Mouse (Mus musculus): Measurements from ENCODE around the gene Nek11.
"Not testable (repeated sequence)": the region's sequence is repeated elsewhere in the genome, so short reads cannot be mapped to it uniquely, and the experiment has no call there.

The Nek11 gene

GRCm38 (mm10) chr9:105139204-105139603 is 256.1 kb downstream of the Nek11 start:
- in situ Hi-C loops (cut with MboI, MseI): loop anchor here (10.0 kb wide), 1 partner anchor 1226 kb away; the partner anchor contains the start of gene Dusp7

- in situ Hi-C loops (cut with MboI, MseI): loop anchor here (10.0 kb wide), 1 partner anchor 1228 kb away; the partner anchor contains the start of gene Dusp7
These were observed 258.9 kb downstream of the Nek11 start for GRCm38 (mm10) chr9:105136404-105136803.

DNA sequence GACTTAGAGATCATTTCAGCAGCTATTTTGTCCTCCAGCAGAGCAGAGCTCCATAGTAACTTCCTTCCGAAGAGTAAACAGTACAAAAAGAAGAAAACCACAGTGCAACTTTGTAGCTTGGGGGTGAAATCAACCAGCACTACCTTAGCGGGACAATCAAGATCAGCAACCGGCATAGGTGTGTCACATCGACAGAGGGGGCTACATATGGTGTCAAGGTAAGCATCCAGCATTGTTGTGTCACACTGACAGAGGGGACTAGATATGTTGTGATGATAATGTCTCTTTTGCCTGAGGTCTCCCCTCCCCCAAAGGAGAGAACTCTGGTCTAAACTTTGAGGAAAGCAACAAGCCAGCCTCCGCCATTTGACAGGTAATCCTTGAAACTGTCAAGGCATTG is 260.8 kb downstream of the Nek11 start:
- in situ Hi-C loops (cut with MboI, MseI): loop anchor here (5.0 to 10.0 kb wide), 2 partner anchors 263 to 1230 kb away; partner anchors contain the start of genes Aste1, Dusp7 and Nek11

GRCm38 (mm10) chr9:105132002-105132367 is 263.3 kb downstream of the Nek11 start:
- in situ Hi-C loops (cut with MboI, MseI): loop anchor here (5.0 to 10.0 kb wide), 2 partner anchors 265 to 1233 kb away; partner anchors contain the start of genes Aste1, Dusp7 and Nek11

GRCm38 (mm10) chr9:105131253-105132001 is 263.9 kb downstream of the Nek11 start, which contains the start of gene Nudt16:
Nudt16 (minus strand) TSS chr9:105131824.
- in situ Hi-C loops (cut with MboI, MseI): loop anchor here (5.0 to 10.0 kb wide), 2 partner anchors 266 to 1233 kb away; partner anchors contain the start of genes Aste1, Dusp7 and Nek11

DNA sequence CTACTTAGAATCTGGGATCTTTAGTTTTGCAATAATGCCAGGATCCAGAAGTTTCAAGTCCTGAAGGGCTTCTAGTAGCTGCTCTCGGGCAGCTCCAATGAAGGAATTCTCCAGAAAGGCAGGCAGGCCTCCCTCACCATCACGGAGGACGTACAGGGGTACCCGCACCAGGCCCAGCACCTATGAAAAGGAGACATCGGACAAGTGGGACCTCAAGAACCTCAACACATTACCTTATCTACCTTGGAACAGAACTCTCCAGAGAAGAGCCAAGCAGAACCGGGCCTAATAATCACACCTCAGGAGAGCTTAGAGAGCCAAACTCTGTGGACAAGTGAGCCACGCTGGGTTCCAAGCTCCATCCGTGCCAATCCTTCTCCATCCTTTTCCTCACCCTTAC is 265.0 kb downstream of the Nek11 start:
- in situ Hi-C loops (cut with MboI, MseI): loop anchor here (5.0 to 10.0 kb wide), 2 partner anchors 267 to 1234 kb away; partner anchors contain the start of genes Aste1, Dusp7 and Nek11

DNA sequence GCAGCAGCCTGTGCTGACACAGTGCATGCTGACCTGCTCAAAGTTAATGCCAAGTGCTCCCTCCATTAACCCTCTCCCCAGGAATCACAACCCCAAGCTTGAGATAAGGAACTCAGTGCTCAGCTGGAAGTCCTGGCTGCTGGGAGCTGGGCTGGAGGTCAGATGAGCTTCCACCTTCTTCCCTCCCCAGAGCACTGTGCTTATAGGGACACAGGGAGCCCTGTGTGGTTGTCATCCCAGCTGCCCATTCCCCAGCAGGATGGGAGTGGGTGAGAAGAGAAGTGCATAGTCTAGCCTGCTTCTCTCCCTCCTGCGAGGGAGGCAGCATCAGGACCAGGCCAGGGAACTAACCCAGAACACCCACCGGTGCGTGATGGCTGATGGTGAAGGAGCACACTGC is 270.1 kb downstream of the Nek11 start:
- in situ Hi-C loops (cut with MboI, MseI): not testable (repeated sequence)
